Comparison of ENCODE assay signal across 35 mouse cellular contexts in genomic region chr5:142707709-142708108, GRCm38 (mm10). TPM values are rescaled to one million over a fixed set of nuclear protein-coding genes. Genes with fewer than 3 reads are reported as not detected.
"Had no signal": no experiment of that assay in that cellular context is flagged by ENCODE, and none has a peak within 500 bp of the region (broad histone marks: within the 10 kb centered on the region; RNA-seq: fewer than 3 reads in every experiment).

No protein-coding gene starts in this region.

- H3K4me1 ChIP-seq: heart, embryonic 15.5 days had no signal

- H3K4me2 ChIP-seq: heart, embryonic 12.5 days; heart, embryonic 13.5 days; heart, embryonic 15.5 days; hindbrain, embryonic 12.5 days; hindbrain, embryonic 13.5 days; hindbrain, embryonic 14.5 days; hindbrain, embryonic 15.5 days; intestine, embryonic 15.5 days; kidney, embryonic 15.5 days had no signal

- H3K36me3 ChIP-seq: heart, embryonic 12.5 days; heart, embryonic 13.5 days; heart, embryonic 15.5 days; intestine, embryonic 15.5 days; kidney, embryonic 15.5 days had no signal

- DNase-seq: heart, postnatal 10 days; heart, postnatal 14 days; heart, postnatal 36 days; heart, postnatal 4 days; kidney, adult 11 months; kidney, adult 18-20 months; kidney, adult 2 months; kidney, adult 8-10 months; kidney, adult 9 months; kidney, postnatal 10 days; kidney, postnatal 14 days; kidney, postnatal 25 days; kidney, postnatal 36 days; kidney, postnatal 4 days; layer of hippocampus, adult 9-11 months; layer of hippocampus, postnatal 36 days had no signal

- H3K9me3 ChIP-seq: heart, embryonic 15.5 days; hindbrain, embryonic 15.5 days; intestine, embryonic 15.5 days; kidney, embryonic 15.5 days had no signal

- H3K4me3 ChIP-seq: heart, embryonic 12.5 days; heart, embryonic 13.5 days; heart, embryonic 15.5 days; hindbrain, embryonic 10.5 days; hindbrain, embryonic 12.5 days; hindbrain, embryonic 13.5 days; hindbrain, embryonic 15.5 days; intestine, embryonic 15.5 days; kidney, embryonic 15.5 days; layer of hippocampus, adult 2 months; left cerebral cortex, adult 2 months had no signal

- ATAC-seq: hindbrain, embryonic 16.5 days; hindbrain, postnatal 0 days; inflammation-experienced regulatory T-cells, adult 6 months; intestine, embryonic 15.5 days; intestine, embryonic 16.5 days; intestine, postnatal 0 days had no signal

- H3K9ac ChIP-seq: heart, embryonic 12.5 days; heart, embryonic 13.5 days; heart, embryonic 15.5 days; hindbrain, embryonic 12.5 days; hindbrain, embryonic 13.5 days; hindbrain, embryonic 14.5 days; hindbrain, embryonic 15.5 days; intestine, embryonic 15.5 days; kidney, embryonic 15.5 days had no signal

- H3K27ac ChIP-seq: heart, embryonic 13.5 days; heart, embryonic 15.5 days; hindbrain, embryonic 10.5 days; hindbrain, embryonic 12.5 days; hindbrain, embryonic 13.5 days; hindbrain, embryonic 14.5 days; hindbrain, embryonic 15.5 days; hindbrain, postnatal 0 days; intestine, embryonic 15.5 days; kidney, embryonic 15.5 days; kidney, postnatal 0 days; layer of hippocampus, adult 2 months; left cerebral cortex, adult 2 months had no signal

- H3K27me3 ChIP-seq: hindbrain, embryonic 12.5 days; hindbrain, embryonic 13.5 days; hindbrain, embryonic 15.5 days had no signal

RNA-seq across cellular contexts. Expression of gene Slc29a4, which starts 15.4 kb away (rescaled TPM):
- total RNA-seq: hematopoietic stem cell, adult 5-6 weeks had no signal
